Mouse (Mus musculus): ENCODE measurements around the gene Cep112.

Gene Cep112

DNA sequence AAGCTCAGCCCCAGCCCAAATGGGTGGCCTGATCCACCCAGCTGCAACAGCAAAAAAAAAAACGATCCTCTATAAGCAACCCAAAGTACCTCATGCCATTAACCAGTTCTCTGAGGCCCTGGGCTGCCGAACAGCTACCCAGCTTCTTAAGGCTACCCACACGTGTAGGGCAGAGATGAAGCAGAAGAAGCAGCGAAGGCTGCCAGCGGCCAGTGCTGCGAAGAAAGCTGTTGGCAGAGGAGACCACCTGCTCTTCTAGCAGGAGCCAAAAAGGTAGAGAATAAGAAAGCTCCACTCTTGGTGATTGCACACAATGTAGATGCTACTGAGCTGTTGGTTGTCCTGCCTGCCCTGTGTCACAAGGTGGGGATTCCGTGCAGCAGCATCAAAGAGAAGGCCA is 1.8 kb upstream of the Cep112 start:
- H3K27me3 ChIP-seq (ENCODE audit: control insufficient read depth, insufficient read depth, low read length, poor library complexity, severe bottlenecking) = peaks cover 2% of the 10 kb centered on the region
- no peaks in the 10 kb centered on the region for H3K36me3 ChIP-seq (ENCODE audit: control insufficient read depth, insufficient read depth, low read length, poor library complexity, severe bottlenecking)
- DNase-seq (ENCODE audit: low read depth, low spot score) = no peak

DNA sequence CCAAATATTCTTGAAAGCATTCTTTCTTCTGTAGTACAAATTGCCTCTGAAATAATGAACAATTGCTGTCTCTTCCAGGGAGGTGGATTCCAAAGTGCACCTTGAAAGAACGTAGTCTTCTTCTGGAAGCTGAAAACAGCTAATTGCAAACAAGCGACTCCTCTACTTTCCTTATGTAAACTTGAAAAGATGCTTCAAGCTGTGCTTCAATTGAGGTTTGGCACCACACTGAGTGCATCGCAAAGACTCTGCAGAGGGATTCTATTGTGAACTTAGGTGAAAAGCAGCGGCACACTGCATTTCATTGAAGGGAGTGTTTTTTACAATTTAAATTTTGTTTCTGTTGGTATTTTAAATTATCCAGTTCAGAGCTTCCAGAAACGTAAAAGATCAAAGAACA is 881 bp upstream of the Cep112 start:
- no peak for DNase-seq (ENCODE audit: low read depth, low spot score)
- H3K27me3 ChIP-seq (ENCODE audit: control insufficient read depth, insufficient read depth, low read length, poor library complexity, severe bottlenecking) = peaks cover 2% of the 10 kb centered on the region
- H3K36me3 ChIP-seq (ENCODE audit: control insufficient read depth, insufficient read depth, low read length, poor library complexity, severe bottlenecking) = no peaks in the 10 kb centered on the region

DNA sequence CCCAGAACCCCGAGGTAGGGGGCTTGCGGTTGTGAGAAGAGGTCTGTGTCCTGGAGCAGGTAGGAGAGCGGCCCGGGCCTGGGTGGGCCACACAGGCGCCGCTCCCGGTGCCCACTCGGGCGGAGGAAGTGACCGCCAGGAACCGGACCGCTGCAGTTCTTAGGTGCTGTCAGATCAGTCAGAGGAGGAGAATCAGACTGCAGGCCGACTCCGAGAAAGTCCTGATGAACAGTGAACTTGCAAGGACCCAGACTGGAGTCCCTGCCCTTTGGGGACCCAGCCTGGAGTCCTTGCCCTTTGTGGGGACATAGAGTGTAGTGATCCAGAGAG is 565 bp downstream of the Cep112 start:
- DNase-seq (ENCODE audit: low read depth, low spot score) = no peak
- H3K27me3 ChIP-seq (ENCODE audit: control insufficient read depth, insufficient read depth, low read length, poor library complexity, severe bottlenecking) = peaks cover 2% of the 10 kb centered on the region
- no peaks in the 10 kb centered on the region for H3K36me3 ChIP-seq (ENCODE audit: control insufficient read depth, insufficient read depth, low read length, poor library complexity, severe bottlenecking)

DNA sequence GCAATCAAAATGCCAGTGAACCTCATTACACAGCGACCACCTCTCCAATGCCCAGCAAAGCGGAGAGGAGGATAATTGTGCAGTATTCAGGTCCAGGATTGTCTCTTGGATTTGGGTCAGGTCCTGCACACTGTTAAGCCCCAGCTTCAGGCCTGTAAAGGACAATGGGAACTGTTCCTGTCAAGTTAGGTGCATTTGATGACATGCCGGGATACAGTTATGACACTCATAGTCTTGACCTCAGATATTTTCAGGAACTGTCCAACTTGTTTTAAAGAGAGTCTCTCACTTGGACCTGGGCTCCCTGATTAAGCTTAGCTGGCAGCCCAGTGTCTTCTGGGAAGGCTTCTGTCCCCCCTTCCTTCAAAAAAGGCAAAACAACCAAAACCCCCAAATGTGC is 1.1 kb downstream of the Cep112 start:
- no peak for DNase-seq (ENCODE audit: low read depth, low spot score)
- Histone ChIP-seq H3K27me3 (ENCODE audit: control insufficient read depth, insufficient read depth, low read length, poor library complexity, severe bottlenecking) (peaks cover 2% of the 10 kb centered on the region), H3K36me3 (ENCODE audit: control insufficient read depth, insufficient read depth, low read length, poor library complexity, severe bottlenecking) (no peaks in the 10 kb centered on the region)

DNA sequence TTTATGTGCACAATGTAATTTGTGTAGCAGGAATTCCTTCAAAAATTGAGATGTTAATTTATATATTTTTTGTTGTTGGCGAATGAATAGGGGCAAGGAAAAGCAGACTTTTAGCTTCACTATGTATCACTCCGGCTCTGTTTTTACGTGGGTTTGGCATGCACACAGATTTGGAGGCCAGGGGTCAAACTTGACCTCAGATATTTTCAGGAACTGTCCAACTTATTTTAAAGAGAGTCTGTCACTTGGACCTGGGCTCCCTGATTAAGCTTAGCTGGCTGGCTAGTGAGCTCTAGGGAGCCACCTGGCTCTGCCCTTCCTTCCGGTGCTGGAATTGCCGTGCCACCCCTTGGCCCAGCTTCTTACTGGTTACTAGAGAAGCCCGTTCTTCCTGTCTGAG is 2.2 kb downstream of the Cep112 start:
- H3K36me3 ChIP-seq (ENCODE audit: control insufficient read depth, insufficient read depth, low read length, poor library complexity, severe bottlenecking) = no peaks in the 10 kb centered on the region
- no peak for DNase-seq (ENCODE audit: low read depth, low spot score)
- peaks cover 2% of the 10 kb centered on the region for H3K27me3 ChIP-seq (ENCODE audit: control insufficient read depth, insufficient read depth, low read length, poor library complexity, severe bottlenecking)

DNA sequence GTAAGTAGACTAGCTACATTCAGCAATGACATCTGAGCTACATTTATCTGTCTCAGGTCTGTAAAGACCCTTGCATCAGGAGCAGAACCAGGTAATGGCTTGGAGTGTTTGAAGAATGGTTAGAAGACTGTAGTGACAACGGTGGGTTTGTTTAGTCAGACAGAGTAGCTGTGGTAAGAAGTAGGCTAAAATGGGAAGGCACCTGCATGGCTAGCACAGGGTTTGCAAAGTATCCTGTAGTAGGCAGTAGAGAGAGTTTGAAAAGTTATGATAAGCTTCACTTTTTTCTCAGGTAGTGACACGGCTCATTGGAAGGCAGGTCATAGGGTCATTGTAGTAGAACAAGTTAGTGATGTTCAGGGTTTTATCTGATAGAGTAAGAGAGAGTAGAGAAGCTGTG is 4.1 kb downstream of the Cep112 start:
- Histone ChIP-seq H3K27me3 (ENCODE audit: control insufficient read depth, insufficient read depth, low read length, poor library complexity, severe bottlenecking) (no peaks in the 10 kb centered on the region; the same call in 1 of the 2 replicates), H3K36me3 (ENCODE audit: control insufficient read depth, insufficient read depth, low read length, poor library complexity, severe bottlenecking) (no peaks in the 10 kb centered on the region)
- DNase-seq (ENCODE audit: low read depth, low spot score) = no peak

DNA sequence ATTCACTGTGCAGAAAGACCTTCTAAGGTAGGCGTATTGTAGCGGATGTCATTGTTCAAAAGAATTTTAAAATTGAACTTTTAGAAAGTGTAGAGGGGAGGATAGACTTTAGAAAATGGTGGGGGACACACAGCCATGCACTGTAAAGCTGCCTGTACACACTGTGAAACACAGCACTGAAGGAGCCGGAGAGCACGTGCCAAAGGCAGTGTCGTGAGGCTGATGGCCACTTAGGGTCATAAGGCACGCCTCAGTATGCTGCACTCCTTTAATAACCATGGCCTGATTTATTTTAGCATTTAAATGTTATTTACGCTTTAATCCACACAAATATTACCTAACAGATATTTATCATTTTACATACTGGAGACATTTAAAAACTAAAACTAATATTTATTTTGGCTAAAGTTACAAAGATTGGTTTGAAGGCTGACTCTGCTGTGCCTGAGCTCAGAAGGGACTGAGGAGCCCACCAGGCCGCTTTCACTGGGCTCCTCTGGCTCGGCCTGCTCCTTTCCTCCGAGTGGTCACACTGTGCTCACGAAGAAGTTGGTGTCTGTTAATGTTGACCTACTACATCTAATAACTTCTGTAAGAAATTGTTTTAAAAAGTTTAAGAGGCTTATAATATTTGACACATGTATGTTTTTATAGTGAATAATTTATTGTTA is 19.0 kb downstream of the Cep112 start:
- Histone ChIP-seq H3K27me3 (ENCODE audit: control insufficient read depth, insufficient read depth, low read length, poor library complexity, severe bottlenecking) (no peaks in the 10 kb centered on the region), H3K36me3 (ENCODE audit: control insufficient read depth, insufficient read depth, low read length, poor library complexity, severe bottlenecking) (no peaks in the 10 kb centered on the region)
- DNase-seq (ENCODE audit: low read depth, low spot score) = no peak

DNA sequence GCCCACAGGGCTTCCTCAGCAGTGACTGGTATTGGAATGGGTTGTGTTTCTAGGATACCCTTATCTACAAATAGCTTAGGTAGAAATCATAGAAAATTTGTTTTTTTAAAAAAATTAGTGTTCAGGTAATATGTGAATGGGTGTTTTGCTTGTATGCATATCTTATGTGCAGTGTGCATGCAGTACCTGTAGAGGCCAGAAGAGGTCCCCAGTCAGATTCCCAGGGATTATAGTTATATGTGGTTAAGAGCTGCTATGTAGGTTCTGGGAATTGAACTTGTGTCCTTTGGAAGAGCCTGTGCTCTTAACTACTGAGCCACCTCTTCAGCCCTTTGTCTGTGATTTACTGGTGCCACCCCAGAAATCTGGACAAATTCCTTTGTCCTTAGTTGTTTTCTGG is 22.2 kb downstream of the Cep112 start:
- H3K27me3 ChIP-seq (ENCODE audit: control insufficient read depth, insufficient read depth, low read length, poor library complexity, severe bottlenecking) = no peaks in the 10 kb centered on the region
- no peak for DNase-seq (ENCODE audit: low read depth, low spot score)
- no peaks in the 10 kb centered on the region for H3K36me3 ChIP-seq (ENCODE audit: control insufficient read depth, insufficient read depth, low read length, poor library complexity, severe bottlenecking)

DNA sequence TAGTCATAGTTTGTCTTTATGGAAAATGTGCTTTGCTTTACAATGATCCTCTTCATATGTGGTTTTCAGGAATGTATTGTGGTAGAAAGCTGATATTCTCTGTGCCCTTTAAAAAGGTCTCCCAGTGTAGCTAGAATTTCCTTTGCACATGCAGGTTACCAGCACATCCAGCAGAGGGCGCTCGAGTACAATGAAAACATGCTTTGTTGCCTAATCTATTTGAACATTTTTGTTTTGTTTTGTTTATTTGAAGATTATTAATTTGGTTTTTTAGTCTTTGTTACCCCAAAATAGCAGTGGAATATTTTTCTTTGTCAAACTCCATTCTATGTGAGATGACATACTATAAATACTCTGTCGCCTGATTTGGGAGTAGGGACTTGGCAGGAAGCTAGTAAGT is 24.8 kb downstream of the Cep112 start:
- peak; percentile 67 for DNase-seq (ENCODE audit: low read depth, low spot score)
- H3K36me3 ChIP-seq (ENCODE audit: control insufficient read depth, insufficient read depth, low read length, poor library complexity, severe bottlenecking) = no peaks in the 10 kb centered on the region
- no peaks in the 10 kb centered on the region for H3K27me3 ChIP-seq (ENCODE audit: control insufficient read depth, insufficient read depth, low read length, poor library complexity, severe bottlenecking)

DNA sequence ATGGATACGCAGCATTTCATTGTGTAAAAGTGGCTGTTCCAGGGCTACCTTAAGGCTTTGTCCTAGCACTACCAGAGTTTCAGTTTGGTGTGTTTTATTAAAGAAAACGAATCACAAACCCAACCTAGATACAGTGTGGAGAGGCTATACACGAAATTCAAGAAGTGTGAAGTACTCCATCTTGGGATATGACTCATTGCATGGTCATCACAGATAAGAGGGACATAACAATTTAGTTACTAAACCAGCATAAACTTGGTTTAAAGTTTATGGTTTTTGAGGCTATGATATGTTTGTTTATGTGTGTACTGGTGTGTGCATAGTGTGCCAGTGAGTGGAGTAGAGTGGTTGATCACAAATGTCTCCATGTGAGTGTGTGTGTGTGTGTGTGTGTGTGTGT is 34.6 kb downstream of the Cep112 start:
- Histone ChIP-seq H3K27me3 (ENCODE audit: control insufficient read depth, insufficient read depth, low read length, poor library complexity, severe bottlenecking) (no peaks in the 10 kb centered on the region), H3K36me3 (ENCODE audit: control insufficient read depth, insufficient read depth, low read length, poor library complexity, severe bottlenecking) (no peaks in the 10 kb centered on the region)
- DNase-seq (ENCODE audit: low read depth, low spot score) = no peak

DNA sequence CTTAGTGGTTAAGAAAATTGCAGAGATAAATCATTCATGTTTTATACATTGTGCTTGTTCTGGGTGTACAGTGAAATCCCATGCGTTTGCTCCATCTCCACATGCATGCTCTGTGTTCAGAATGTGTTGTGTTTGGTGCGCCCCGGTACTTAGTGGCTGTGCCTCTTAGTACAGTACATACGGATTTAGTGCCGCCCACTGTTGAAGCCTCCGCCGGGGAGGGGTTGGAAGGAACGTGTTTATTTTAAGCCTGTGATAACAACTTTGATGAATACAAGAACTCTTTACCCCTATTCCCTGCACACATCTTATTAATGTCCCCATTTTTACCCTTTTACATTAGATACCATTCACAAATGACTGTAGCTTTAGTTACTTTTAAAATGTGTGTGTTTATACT is 39.1 kb downstream of the Cep112 start:
- H3K36me3 ChIP-seq (ENCODE audit: control insufficient read depth, insufficient read depth, low read length, poor library complexity, severe bottlenecking) = no peaks in the 10 kb centered on the region
- DNase-seq (ENCODE audit: low read depth, low spot score) = no peak
- H3K27me3 ChIP-seq (ENCODE audit: control insufficient read depth, insufficient read depth, low read length, poor library complexity, severe bottlenecking) = no peaks in the 10 kb centered on the region

DNA sequence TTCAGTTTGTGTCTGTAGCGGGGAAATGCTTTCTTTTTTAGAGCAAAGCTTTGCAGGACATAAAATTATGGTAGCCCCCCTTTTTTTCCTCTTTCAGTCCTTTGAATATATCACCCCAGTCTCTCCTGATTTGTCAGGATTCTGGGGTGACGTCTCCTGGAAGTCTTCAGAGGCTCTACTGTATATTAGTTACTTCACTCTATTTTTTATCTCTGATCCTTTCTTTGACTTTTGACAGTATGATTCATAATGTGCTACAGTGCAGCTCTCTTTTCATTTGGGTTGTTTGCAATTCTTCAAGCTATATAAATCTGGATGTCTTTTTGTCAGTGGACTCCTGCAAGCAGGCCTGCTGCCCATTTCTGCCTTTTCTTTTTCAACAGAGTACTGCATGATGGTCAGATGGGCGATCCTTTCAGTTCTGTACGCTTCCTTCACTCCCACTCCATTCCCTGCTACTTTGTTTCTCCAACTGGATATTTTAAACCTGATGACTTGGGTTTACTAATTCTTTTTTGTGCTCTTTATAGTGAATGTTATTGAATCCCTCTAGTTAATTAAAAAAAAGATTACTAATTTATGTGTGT is 39.8 kb downstream of the Cep112 start:
- no peak for DNase-seq (ENCODE audit: low read depth, low spot score)
- H3K27me3 ChIP-seq (ENCODE audit: control insufficient read depth, insufficient read depth, low read length, poor library complexity, severe bottlenecking) = no peaks in the 10 kb centered on the region
- no peaks in the 10 kb centered on the region for H3K36me3 ChIP-seq (ENCODE audit: control insufficient read depth, insufficient read depth, low read length, poor library complexity, severe bottlenecking)

DNA sequence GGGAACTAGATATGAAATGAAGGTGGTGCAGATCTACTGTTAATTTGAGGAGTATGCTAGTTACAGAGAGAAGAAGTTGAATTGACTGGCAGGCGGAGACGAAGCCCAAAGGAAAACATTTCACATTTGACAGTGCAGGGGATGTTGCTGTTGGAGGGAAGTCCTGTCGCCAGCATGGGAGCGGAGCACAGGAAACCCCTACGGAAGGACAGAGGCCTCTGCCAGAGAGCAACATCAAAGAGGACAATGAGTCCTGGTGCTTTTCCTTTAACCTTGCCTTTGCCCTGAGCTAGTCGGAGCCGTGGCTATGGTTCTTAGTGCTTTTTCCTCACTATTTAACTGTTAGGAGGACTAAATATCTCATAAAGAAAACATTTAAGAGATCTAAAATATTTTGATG is 50.7 kb downstream of the Cep112 start:
- H3K27me3 ChIP-seq (ENCODE audit: control insufficient read depth, insufficient read depth, low read length, poor library complexity, severe bottlenecking) = no peaks in the 10 kb centered on the region
- DNase-seq (ENCODE audit: low read depth, low spot score) = no peak
- H3K36me3 ChIP-seq (ENCODE audit: control insufficient read depth, insufficient read depth, low read length, poor library complexity, severe bottlenecking) = no peaks in the 10 kb centered on the region

DNA sequence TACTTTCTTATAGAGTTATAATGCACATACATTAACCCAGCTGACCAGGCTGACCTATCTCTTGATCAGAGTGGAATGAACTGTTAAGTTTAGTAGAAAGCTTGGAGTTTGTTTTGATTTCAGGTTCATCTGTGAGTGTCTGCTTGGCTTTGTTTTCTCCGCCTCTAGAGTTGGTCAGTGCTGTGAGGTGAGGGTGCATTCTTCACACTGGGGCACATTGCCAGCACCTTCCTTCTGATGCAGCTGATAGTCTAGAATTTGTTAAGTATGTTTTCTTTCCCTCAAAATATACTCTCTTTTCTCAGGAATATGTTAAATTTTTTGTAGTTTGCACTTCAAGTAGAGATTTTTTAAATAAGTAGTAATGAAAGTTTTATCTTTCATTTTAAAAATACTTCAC is 51.2 kb downstream of the Cep112 start:
- no peaks in the 10 kb centered on the region for H3K36me3 ChIP-seq (ENCODE audit: control insufficient read depth, insufficient read depth, low read length, poor library complexity, severe bottlenecking)
- DNase-seq (ENCODE audit: low read depth, low spot score) = no peak

DNA sequence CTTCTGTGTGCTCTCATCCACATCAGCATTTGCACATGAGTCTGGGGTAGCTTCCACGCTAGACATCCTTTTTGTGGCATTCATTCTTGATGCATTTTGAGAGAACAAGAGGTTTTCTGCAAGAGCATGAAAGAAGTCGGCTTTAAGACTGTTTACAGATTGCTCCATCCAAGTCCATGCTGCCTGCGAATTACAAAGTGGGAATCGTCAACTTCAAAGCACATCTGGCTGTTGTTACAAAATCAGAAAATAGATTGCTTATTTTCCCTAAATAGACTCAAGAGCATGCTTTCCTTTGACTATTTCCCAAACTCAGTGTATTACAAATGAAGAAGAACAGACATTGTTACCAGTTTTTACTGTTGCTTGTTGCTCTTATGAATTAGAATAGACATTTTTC is 59.0 kb downstream of the Cep112 start:
- no peaks in the 10 kb centered on the region for H3K36me3 ChIP-seq (ENCODE audit: control insufficient read depth, insufficient read depth, low read length, poor library complexity, severe bottlenecking)
- no peak for DNase-seq (ENCODE audit: low read depth, low spot score)
- no peaks in the 10 kb centered on the region for H3K27me3 ChIP-seq (ENCODE audit: control insufficient read depth, insufficient read depth, low read length, poor library complexity, severe bottlenecking)

More for the DNA sequence above, 51.2 kb downstream of the Cep112 start:
- no peaks in the 10 kb centered on the region for H3K27me3 ChIP-seq (ENCODE audit: control insufficient read depth, insufficient read depth, low read length, poor library complexity, severe bottlenecking)

DNA sequence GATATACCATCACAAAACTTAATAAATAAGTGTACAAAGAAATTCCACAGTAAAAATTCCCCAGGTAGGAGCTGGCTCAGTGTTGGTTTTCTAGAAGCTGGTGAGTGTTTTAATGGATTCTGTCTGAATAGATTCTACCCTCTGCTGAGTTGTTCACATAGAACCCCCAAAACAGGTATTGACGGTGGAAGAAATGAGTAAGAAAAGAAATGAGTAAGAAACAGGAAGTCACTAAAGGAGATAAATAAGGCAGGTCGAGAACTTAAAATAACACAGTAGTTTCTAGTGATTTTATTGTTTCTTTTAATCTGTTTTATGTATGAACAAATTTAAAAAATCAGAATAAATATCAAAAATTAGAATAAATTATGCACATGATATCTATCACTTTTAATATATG is 63.3 kb downstream of the Cep112 start:
- H3K36me3 ChIP-seq (ENCODE audit: control insufficient read depth, insufficient read depth, low read length, poor library complexity, severe bottlenecking) = no peaks in the 10 kb centered on the region
- DNase-seq (ENCODE audit: low read depth, low spot score) = no peak
- no peaks in the 10 kb centered on the region for H3K27me3 ChIP-seq (ENCODE audit: control insufficient read depth, insufficient read depth, low read length, poor library complexity, severe bottlenecking)

Data from splenic B cell, adult 2 months (primary cell).